Mouse (Mus musculus): ENCODE data around the gene Olfr876.

DNA sequence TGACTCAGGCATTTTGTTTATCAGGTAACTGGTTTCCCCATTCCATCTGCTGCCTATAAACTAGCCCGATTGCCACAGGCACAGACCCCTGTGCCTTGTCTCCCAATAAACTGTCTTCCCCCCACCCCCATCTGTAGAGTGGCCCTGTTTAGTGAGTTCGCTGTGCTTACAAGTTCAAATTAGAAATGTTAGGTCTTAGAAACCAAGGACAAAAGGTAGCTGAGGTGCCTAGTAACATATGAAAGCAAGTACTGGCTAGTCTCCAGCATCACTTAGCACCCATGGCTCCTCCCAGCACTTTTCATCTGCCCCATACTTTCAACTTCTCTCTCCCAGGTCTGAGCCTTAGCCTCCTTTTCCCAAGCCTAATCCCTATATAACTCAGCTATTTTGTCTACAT lies 41.1 kb upstream of the Olfr876 start:
- no peak for TF ChIP-seq CHD2 (IDR thresholded peaks at IDR 0.05; ENCODE audit: low read depth, low read length)
- TF ChIP-seq ZC3H11A (IDR thresholded peaks at IDR 0.05; ENCODE audit: borderline replicate concordance, low read depth, low read length), result no peak
